Mouse (Mus musculus): Measurements from ENCODE around the gene Ptprn2.

Ptprn2 gene

GRCm38 (mm10) chr12:116975547-116975946 is 490.0 kb downstream of the Ptprn2 start:
- DNase-seq (ENCODE audit: low read depth, low spot score) = no peak

DNA sequence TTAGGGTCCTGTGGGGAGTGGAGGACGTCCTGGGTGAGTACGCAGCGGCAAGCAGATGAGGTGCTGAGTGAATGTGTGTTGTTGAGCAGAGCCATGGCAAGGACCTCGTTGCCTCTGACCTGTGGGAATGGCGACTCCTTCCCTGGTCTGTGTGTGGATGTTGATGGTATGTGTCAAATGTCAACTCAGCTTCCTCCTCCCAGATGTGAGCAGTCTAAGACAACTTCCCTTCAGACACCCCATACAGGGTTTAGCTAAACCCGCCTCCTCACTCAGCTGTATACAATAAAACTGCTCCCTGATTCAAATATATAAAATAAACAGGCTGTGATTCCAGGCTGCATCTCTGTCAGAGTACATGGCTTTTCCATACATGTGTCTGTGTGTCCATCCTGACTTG is 491.5 kb downstream of the Ptprn2 start:
- no peak for DNase-seq (ENCODE audit: low read depth, low spot score)

DNA sequence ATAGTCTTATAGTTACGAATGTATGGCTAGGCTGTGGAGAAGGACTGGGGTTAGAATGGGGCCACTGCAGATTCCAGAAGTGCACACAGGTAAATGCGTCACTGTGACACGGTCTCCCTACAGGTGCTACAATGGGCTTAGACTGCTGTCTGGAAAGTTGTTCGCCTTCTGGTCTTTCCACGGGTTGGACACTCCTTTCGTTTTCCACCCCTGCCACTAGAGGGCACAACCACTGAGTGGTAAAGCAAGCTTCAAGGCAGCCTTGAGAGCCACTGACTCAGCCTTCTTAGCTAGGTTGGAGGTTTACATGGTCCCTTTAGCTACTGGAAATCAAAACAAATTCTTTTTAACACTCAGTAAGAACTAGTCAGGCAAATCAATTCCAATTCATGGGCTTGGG is 492.7 kb downstream of the Ptprn2 start:
- no peak for DNase-seq (ENCODE audit: low read depth, low spot score)

DNA sequence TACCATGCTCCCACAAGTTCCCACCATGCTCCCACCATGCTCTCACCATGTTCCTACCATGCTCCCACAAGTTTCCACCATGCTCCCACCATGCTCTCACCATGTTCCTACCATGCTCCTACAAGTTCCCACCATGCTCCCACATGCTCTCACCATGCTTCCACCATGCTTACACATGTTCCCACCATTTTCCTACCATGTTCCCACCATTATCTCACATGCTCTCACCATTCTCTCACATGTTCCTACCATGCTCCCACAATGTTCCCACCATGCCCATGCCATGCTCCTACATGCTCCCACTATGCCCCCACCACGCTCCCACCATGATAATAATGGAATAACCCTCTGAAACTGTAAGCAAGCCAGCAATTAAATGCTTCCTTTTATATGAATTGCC is 495.8 kb downstream of the Ptprn2 start:
- no peak for DNase-seq (ENCODE audit: low read depth, low spot score)

DNA sequence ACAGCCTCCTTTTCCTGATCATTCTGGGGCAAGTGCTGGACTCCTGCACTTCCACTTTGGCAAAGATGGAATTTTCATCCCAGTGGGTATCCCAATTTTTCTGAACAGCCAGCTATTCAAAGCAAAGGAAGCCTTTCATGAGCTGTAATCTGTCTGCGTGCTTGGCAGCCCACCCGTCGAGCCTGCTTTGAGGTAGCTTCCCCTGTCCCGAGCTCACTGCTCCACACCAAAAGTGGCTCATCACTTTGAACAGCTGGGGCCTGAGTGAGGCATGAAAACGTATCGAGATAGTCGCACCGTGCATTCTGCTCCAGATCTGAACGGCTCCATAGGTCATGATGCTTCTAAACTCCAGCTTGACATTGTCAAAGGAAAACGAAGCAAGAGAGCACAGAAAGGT is 503.6 kb downstream of the Ptprn2 start:
- DNase-seq (ENCODE audit: low read depth, low spot score) = no peak

GRCm38 (mm10) chr12:117001546-117002148 is 516.1 kb downstream of the Ptprn2 start:
- DNase-seq (ENCODE audit: low read depth, low spot score) = no peak

GRCm38 (mm10) chr12:117016753-117017595 is 531.5 kb downstream of the Ptprn2 start:
- no peak for DNase-seq (ENCODE audit: low read depth, low spot score)

DNA sequence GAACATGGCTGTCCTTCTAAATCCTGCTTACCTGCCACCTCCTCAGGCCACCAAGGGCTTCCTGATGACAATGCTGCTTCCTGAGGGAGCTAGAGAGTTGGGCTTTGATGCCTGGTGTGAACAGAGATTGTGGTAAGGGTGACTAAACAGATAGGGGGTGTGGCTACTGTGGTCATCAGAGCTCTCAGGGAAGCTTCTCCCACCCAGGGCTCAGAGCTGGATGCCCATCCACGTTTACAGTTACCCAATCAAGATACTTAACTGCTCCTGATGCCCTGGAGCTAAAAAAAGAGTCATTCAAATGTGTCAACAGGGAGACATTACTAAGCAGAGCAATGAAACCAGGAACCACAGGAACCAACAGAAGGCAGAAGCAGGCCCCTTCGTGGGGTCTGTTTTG is 532.4 kb downstream of the Ptprn2 start:
- no peak for DNase-seq (ENCODE audit: low read depth, low spot score)

- peak; percentile 43 for DNase-seq (ENCODE audit: low read depth, low spot score)
Measured at GRCm38 (mm10) chr12:117023235-117023634, 537.7 kb downstream of the Ptprn2 start.

GRCm38 (mm10) chr12:117024916-117025315 is 539.4 kb downstream of the Ptprn2 start:
- no peak for DNase-seq (ENCODE audit: low read depth, low spot score)

DNA sequence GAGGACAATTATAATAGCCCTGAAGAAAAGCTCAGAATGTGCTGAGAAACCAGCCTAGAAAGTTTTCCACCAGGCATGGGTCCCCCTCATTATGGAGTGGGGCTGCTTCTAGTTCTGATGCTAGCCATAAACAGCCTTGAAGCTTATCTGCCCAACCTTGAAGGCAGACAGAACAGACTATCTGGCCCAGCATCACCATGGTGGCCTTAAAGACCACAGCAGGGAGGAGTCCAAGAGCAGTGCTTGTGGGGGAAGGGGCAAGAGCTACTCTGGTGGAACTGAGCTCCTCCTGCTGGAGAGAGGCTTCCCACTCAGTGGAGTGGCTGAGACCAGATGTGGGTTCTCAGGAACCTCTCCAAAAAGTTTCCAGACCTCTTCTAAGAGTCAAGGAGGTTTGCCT is 540.2 kb downstream of the Ptprn2 start:
- no peak for DNase-seq (ENCODE audit: low read depth, low spot score)

DNA sequence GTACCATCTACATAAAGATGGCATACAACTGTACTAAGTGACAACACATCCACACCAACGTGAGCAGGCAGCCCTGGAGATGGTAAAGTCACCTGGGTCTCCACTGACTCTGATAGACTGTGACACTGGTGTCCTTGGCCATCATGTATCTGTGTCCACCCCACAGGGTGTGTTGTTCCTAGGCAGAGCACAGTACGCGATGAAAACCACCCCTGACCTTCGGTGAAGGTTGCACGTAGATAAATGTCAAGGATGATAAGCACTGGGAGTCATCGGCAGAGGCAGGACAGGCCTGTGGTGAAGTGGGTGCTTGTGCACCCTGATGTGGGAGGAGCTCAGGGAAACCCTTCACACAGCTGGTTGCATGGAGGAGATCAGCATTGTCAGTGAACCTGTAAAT is 541.8 kb downstream of the Ptprn2 start:
- DNase-seq (ENCODE audit: low read depth, low spot score) = no peak

GRCm38 (mm10) chr12:117028333-117028961 is 542.9 kb downstream of the Ptprn2 start:
- DNase-seq (ENCODE audit: low read depth, low spot score) = no peak

- no peak for DNase-seq (ENCODE audit: low read depth, low spot score)
Measured at GRCm38 (mm10) chr12:117033172-117033571, 547.7 kb downstream of the Ptprn2 start.

DNA sequence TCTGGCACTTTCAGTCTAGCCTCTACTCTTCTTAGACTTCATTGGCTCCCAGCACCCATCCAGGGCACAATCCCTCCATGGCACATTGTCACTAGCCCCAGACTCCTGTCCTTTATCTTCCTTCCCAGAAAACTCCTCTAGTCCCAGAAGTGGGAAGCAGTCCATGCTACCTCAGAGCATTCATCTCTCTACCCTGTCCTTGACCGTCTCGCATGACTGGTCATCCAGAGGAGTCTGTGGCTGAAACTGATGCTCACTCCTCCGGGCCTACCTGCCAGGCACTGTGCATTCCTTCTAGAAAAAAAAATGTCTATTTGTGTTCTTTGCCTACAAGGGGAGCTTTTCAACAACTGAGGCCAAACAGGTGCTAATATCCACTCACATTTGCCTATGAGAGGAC is 549.0 kb downstream of the Ptprn2 start:
- DNase-seq (ENCODE audit: low read depth, low spot score) = no peak

DNA sequence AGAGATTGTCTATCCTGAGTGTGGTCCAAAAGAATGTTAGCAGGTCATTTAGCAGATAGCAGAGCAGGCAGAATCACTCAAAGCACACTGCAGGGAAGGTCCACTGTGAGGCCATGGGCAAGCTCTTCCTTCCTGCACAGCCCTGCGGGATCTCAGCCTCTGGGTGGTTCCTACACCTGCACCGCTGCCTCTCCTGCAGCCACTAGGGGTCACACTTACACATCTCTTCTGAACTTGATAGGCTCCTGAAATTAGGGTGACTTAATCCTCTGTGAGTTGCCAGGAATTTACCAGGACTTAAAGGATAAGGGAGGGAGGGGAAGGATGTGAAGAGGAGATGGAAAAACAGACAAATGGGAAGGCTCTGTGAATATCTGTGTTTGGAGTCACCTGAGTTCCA is 549.7 kb downstream of the Ptprn2 start:
- peak; percentile 63 for DNase-seq (ENCODE audit: low read depth, low spot score)

GRCm38 (mm10) chr12:117039411-117039810 is 553.9 kb downstream of the Ptprn2 start:
- no peak for DNase-seq (ENCODE audit: low read depth, low spot score)

- no peak for DNase-seq (ENCODE audit: low read depth, low spot score)
Measured at GRCm38 (mm10) chr12:117041409-117041808, 555.9 kb downstream of the Ptprn2 start.

DNA sequence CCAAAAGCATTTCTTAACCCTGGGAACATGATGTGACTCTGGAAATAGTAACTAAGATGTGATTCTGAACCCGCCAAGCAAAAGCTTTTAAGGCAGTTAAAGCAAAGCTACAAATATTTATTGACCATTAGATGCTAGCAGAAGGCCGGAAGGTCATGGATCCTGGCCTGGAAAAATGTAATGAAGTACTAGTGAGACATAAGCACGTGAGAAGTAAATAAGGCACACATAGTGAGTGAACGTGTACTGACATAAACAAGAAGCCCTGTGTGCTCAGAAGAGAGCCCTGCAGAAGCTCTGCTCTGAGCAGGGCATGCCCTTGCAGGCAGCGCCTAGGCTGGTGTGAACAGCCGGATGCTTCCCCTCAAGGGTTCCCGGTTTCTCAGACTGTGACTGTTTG is 557.2 kb downstream of the Ptprn2 start:
- DNase-seq (ENCODE audit: low read depth, low spot score) = no peak

GRCm38 (mm10) chr12:117047384-117048251 is 562.1 kb downstream of the Ptprn2 start:
- DNase-seq (ENCODE audit: low read depth, low spot score) = no peak

GRCm38 (mm10) chr12:117049829-117050228 is 564.3 kb downstream of the Ptprn2 start:
- DNase-seq (ENCODE audit: low read depth, low spot score) = no peak

Data from forelimb bud, embryonic 11.5 days (tissue).